Mouse (Mus musculus): ENCODE data around the gene Glis1. TPM values are rescaled to one million over a fixed set of nuclear protein-coding genes. Genes with fewer than 3 reads are reported as not detected.

Gene Glis1
- polyA plus RNA-seq, 1 experiment: 0.90 TPM

- TF ChIP-seq CTCF (IDR thresholded peaks at IDR 0.05; ENCODE audit: extremely low read depth, insufficient read depth, low read length) (no peak), POLR2A (IDR thresholded peaks at IDR 0.05; ENCODE audit: extremely low read depth, insufficient read depth, low read length) (no peak)
- Histone ChIP-seq H3K4me1 (ENCODE audit: control insufficient read depth, insufficient read depth, low read length) (no peaks in the 10 kb centered on the region), H3K27ac (ENCODE audit: insufficient read depth, low read length) (no peak overlapping the region), H3K4me3 (ENCODE audit: insufficient read depth, low read length) (no peak overlapping the region)
These were observed 103.7 kb downstream of the Glis1 start for GRCm38 (mm10) chr4:107538116-107538515.

GRCm38 (mm10) chr4:107538561-107538960 is 104.2 kb downstream of the Glis1 start:
- Histone ChIP-seq H3K4me1 (ENCODE audit: control insufficient read depth, insufficient read depth, low read length) (no peaks in the 10 kb centered on the region), H3K27ac (ENCODE audit: insufficient read depth, low read length) (no peak overlapping the region), H3K4me3 (ENCODE audit: insufficient read depth, low read length) (no peak overlapping the region)
- TF ChIP-seq POLR2A (IDR thresholded peaks at IDR 0.05; ENCODE audit: extremely low read depth, insufficient read depth, low read length): no peak
- no peak for TF ChIP-seq CTCF (IDR thresholded peaks at IDR 0.05; ENCODE audit: extremely low read depth, insufficient read depth, low read length)

GRCm38 (mm10) chr4:107539021-107539420 is 104.6 kb downstream of the Glis1 start:
- Histone ChIP-seq H3K27ac (ENCODE audit: insufficient read depth, low read length) (no peak overlapping the region), H3K4me3 (ENCODE audit: insufficient read depth, low read length) (no peak overlapping the region), H3K4me1 (ENCODE audit: control insufficient read depth, insufficient read depth, low read length) (no peaks in the 10 kb centered on the region)
- TF ChIP-seq POLR2A (IDR thresholded peaks at IDR 0.05; ENCODE audit: extremely low read depth, insufficient read depth, low read length) (no peak), CTCF (IDR thresholded peaks at IDR 0.05; ENCODE audit: extremely low read depth, insufficient read depth, low read length) (no peak)

- H3K4me1 ChIP-seq (ENCODE audit: control insufficient read depth, insufficient read depth, low read length): no peaks in the 10 kb centered on the region
- no peak overlapping the region for H3K4me3 ChIP-seq (ENCODE audit: insufficient read depth, low read length)
- H3K27ac ChIP-seq (ENCODE audit: insufficient read depth, low read length): no peak overlapping the region
- TF ChIP-seq CTCF (IDR thresholded peaks at IDR 0.05; ENCODE audit: extremely low read depth, insufficient read depth, low read length) (no peak), POLR2A (IDR thresholded peaks at IDR 0.05; ENCODE audit: extremely low read depth, insufficient read depth, low read length) (no peak)
These were observed 107.4 kb downstream of the Glis1 start for GRCm38 (mm10) chr4:107541821-107542220.

GRCm38 (mm10) chr4:107544843-107545242 is 110.5 kb downstream of the Glis1 start:
- H3K4me3 ChIP-seq (ENCODE audit: insufficient read depth, low read length): no peak overlapping the region
- H3K27ac ChIP-seq (ENCODE audit: insufficient read depth, low read length): no peak overlapping the region
- TF ChIP-seq POLR2A (IDR thresholded peaks at IDR 0.05; ENCODE audit: extremely low read depth, insufficient read depth, low read length): no peak
- TF ChIP-seq CTCF (IDR thresholded peaks at IDR 0.05; ENCODE audit: extremely low read depth, insufficient read depth, low read length): no peak
- H3K4me1 ChIP-seq (ENCODE audit: control insufficient read depth, insufficient read depth, low read length): no peaks in the 10 kb centered on the region

GRCm38 (mm10) chr4:107545726-107546125 is 111.3 kb downstream of the Glis1 start:
- H3K27ac ChIP-seq (ENCODE audit: insufficient read depth, low read length): no peak overlapping the region
- no peak overlapping the region for H3K4me3 ChIP-seq (ENCODE audit: insufficient read depth, low read length)
- no peaks in the 10 kb centered on the region for H3K4me1 ChIP-seq (ENCODE audit: control insufficient read depth, insufficient read depth, low read length)
- TF ChIP-seq CTCF (IDR thresholded peaks at IDR 0.05; ENCODE audit: extremely low read depth, insufficient read depth, low read length) (no peak), POLR2A (IDR thresholded peaks at IDR 0.05; ENCODE audit: extremely low read depth, insufficient read depth, low read length) (no peak)

- Histone ChIP-seq H3K4me1 (ENCODE audit: control insufficient read depth, insufficient read depth, low read length) (no peaks in the 10 kb centered on the region), H3K27ac (ENCODE audit: insufficient read depth, low read length) (no peak overlapping the region), H3K4me3 (ENCODE audit: insufficient read depth, low read length) (no peak overlapping the region)
- TF ChIP-seq POLR2A (IDR thresholded peaks at IDR 0.05; ENCODE audit: extremely low read depth, insufficient read depth, low read length) (no peak), CTCF (IDR thresholded peaks at IDR 0.05; ENCODE audit: extremely low read depth, insufficient read depth, low read length) (no peak)
These were observed 112.1 kb downstream of the Glis1 start for GRCm38 (mm10) chr4:107546525-107546924.

GRCm38 (mm10) chr4:107550096-107550495 is 115.7 kb downstream of the Glis1 start:
- no peaks in the 10 kb centered on the region for H3K4me1 ChIP-seq (ENCODE audit: control insufficient read depth, insufficient read depth, low read length)
- no peak for TF ChIP-seq CTCF (IDR thresholded peaks at IDR 0.05; ENCODE audit: extremely low read depth, insufficient read depth, low read length)
- no peak for TF ChIP-seq POLR2A (IDR thresholded peaks at IDR 0.05; ENCODE audit: extremely low read depth, insufficient read depth, low read length)
- H3K27ac ChIP-seq (ENCODE audit: insufficient read depth, low read length): no peak overlapping the region
- H3K4me3 ChIP-seq (ENCODE audit: insufficient read depth, low read length): no peak overlapping the region

- Histone ChIP-seq H3K27ac (ENCODE audit: insufficient read depth, low read length) (no peak overlapping the region), H3K4me3 (ENCODE audit: insufficient read depth, low read length) (no peak overlapping the region), H3K4me1 (ENCODE audit: control insufficient read depth, insufficient read depth, low read length) (no peaks in the 10 kb centered on the region)
- TF ChIP-seq POLR2A (IDR thresholded peaks at IDR 0.05; ENCODE audit: extremely low read depth, insufficient read depth, low read length) (no peak), CTCF (IDR thresholded peaks at IDR 0.05; ENCODE audit: extremely low read depth, insufficient read depth, low read length) (no peak)
These were observed 116.2 kb downstream of the Glis1 start for GRCm38 (mm10) chr4:107550546-107550945.

GRCm38 (mm10) chr4:107552696-107553095 is 118.3 kb downstream of the Glis1 start:
- Histone ChIP-seq H3K4me3 (ENCODE audit: insufficient read depth, low read length) (no peak overlapping the region), H3K4me1 (ENCODE audit: control insufficient read depth, insufficient read depth, low read length) (no peaks in the 10 kb centered on the region), H3K27ac (ENCODE audit: insufficient read depth, low read length) (no peak overlapping the region)
- TF ChIP-seq POLR2A (IDR thresholded peaks at IDR 0.05; ENCODE audit: extremely low read depth, insufficient read depth, low read length) (no peak), CTCF (IDR thresholded peaks at IDR 0.05; ENCODE audit: extremely low read depth, insufficient read depth, low read length) (no peak)

Measured in cortical plate, adult 2 months (tissue).